9 mouse cellular contexts compared by ENCODE assay signal in genomic region chr19:3684414-3684813, GRCm38 (mm10). TPM values are rescaled to one million over a fixed set of nuclear protein-coding genes. Genes with fewer than 3 reads are reported as not detected.
DNase-seq lines count a peak whose midpoint lies in the region; ATAC-seq and TF ChIP-seq lines count a peak whose summit lies in the region.
"Had no signal": no experiment of that assay in that cellular context is flagged by ENCODE, and none has a peak within 500 bp of the region (broad histone marks: within the 10 kb centered on the region; RNA-seq: fewer than 3 reads in every experiment).

No protein-coding gene starts in this region.

- peak overlapping the region; percentile 88; the same call in 1 of the 2 replicates for H3K9ac ChIP-seq in kidney, postnatal 0 days (ENCODE audit: low read depth, low read length)
- H3K9ac ChIP-seq in embryonic facial prominence, embryonic 15.5 days: peak overlapping the region; percentile 97; the same call in 1 of the 2 replicates
- no peak overlapping the region for H3K9ac ChIP-seq in neural tube, embryonic 12.5 days

- intact Hi-C loops in gastrocnemius, postnatal 36 days (cut with DNase I): no loop called here

- H3K4me2 ChIP-seq in kidney, postnatal 0 days (ENCODE audit: low read length): peak overlapping the region; percentile 90
- H3K4me2 ChIP-seq in embryonic facial prominence, embryonic 15.5 days (replicated peaks): peak overlapping the region; percentile 94
- peak overlapping the region; percentile 94 for H3K4me2 ChIP-seq in neural tube, embryonic 12.5 days (replicated peaks)

- H3K4me3 ChIP-seq in kidney, postnatal 0 days (replicated peaks; ENCODE audit: low read depth, low read length): peak overlapping the region; percentile 94; the same call in 1 of the 2 replicates
- peak overlapping the region; percentile 98 for H3K4me3 ChIP-seq in embryonic facial prominence, embryonic 15.5 days (replicated peaks)
- H3K4me3 ChIP-seq in limb, embryonic 10.5 days: peak overlapping the region; percentile 95
- H3K4me3 ChIP-seq in neural tube, embryonic 12.5 days: no peak overlapping the region

- DNase-seq in kidney, postnatal 0 days (ENCODE audit: low spot score): peak; percentile 29
- no peak for DNase-seq in kidney, adult 18-20 months
- DNase-seq in limb, embryonic 10.5 days (ENCODE audit: low spot score): peak; percentile 55
- no peak for DNase-seq in right cerebral cortex, postnatal 14 days
- no peak for DNase-seq in gastrocnemius, postnatal 36 days
- no peak for DNase-seq in cerebellum, postnatal 10 days

- 0% methylated on average over 1 of the region's 1 CpGs for WGBS in kidney, postnatal 0 days
- WGBS in embryonic facial prominence, embryonic 15.5 days: 23% methylated on average over 1 of the region's 1 CpGs
- WGBS in limb, embryonic 10.5 days: 14% methylated on average over 1 of the region's 1 CpGs
- WGBS in neural tube, embryonic 12.5 days: 12% methylated on average over 1 of the region's 1 CpGs

- no peaks in the 10 kb centered on the region for H3K9me3 ChIP-seq in kidney, postnatal 0 days (replicated peaks; ENCODE audit: low read length)
- no peaks in the 10 kb centered on the region for H3K9me3 ChIP-seq in embryonic facial prominence, embryonic 15.5 days (replicated peaks)
- no peaks in the 10 kb centered on the region for H3K9me3 ChIP-seq in limb, embryonic 10.5 days (replicated peaks)
- H3K9me3 ChIP-seq in neural tube, embryonic 12.5 days: no peaks in the 10 kb centered on the region
- H3K9me3 ChIP-seq: G1E had no signal

- H3K4me1 ChIP-seq in kidney, postnatal 0 days (replicated peaks; ENCODE audit: insufficient read depth, low read length): peaks cover 62% of the 10 kb centered on the region
- H3K4me1 ChIP-seq in embryonic facial prominence, embryonic 15.5 days: peaks cover 78% of the 10 kb centered on the region
- peaks cover 77% of the 10 kb centered on the region for H3K4me1 ChIP-seq in limb, embryonic 10.5 days
- H3K4me1 ChIP-seq in neural tube, embryonic 12.5 days: peaks cover 37% of the 10 kb centered on the region

- ATAC-seq in kidney, postnatal 0 days (replicated peaks; ENCODE audit: low FRiP score, low read depth): no peak
- no peak for ATAC-seq in embryonic facial prominence, embryonic 15.5 days (ENCODE audit: insufficient number of reproducible peaks, low FRiP score, low TSS enrichment, low read depth)
- ATAC-seq in neural tube, embryonic 12.5 days (ENCODE audit: low FRiP score, low read depth): no peak

- no peak for TF ChIP-seq CTCF in kidney, postnatal 0 days (IDR thresholded peaks at IDR 0.05; ENCODE audit: low read depth)

- no peaks in the 10 kb centered on the region for H3K36me3 ChIP-seq in kidney, postnatal 0 days (ENCODE audit: insufficient read depth, low read length)
- H3K36me3 ChIP-seq in embryonic facial prominence, embryonic 15.5 days: no peaks in the 10 kb centered on the region
- H3K36me3 ChIP-seq in limb, embryonic 10.5 days: 0 out of 2 replicates have a peak, but pooled peaks cover 3% of the 10 kb centered on the region
- H3K36me3 ChIP-seq in neural tube, embryonic 12.5 days: no peaks in the 10 kb centered on the region
- H3K36me3 ChIP-seq: G1E had no signal

- no peaks in the 10 kb centered on the region for H3K27me3 ChIP-seq in kidney, postnatal 0 days (ENCODE audit: insufficient read depth, low read length)
- H3K27me3 ChIP-seq in embryonic facial prominence, embryonic 15.5 days: no peaks in the 10 kb centered on the region
- no peaks in the 10 kb centered on the region for H3K27me3 ChIP-seq in limb, embryonic 10.5 days (ENCODE audit: low read depth, poor library complexity, severe bottlenecking)
- peaks cover 19% of the 10 kb centered on the region for H3K27me3 ChIP-seq in neural tube, embryonic 12.5 days (replicated peaks)

- H3K27ac ChIP-seq in kidney, postnatal 0 days: peak overlapping the region; percentile 92
- H3K27ac ChIP-seq in embryonic facial prominence, embryonic 15.5 days (replicated peaks): peak overlapping the region; percentile 91
- H3K27ac ChIP-seq in limb, embryonic 10.5 days: peak overlapping the region; percentile 99
- H3K27ac ChIP-seq in neural tube, embryonic 12.5 days: no peak overlapping the region

RNA-seq across cellular contexts. Expression of gene Lrp5, which starts 1.9 kb away (rescaled TPM):
- polyA plus RNA-seq in kidney, postnatal 0 days (2015; fragmentation: Nextera tagmentation; extraction: Ambion mirVana): 3.3 and 3.5 TPM in 2 replicates
- polyA plus RNA-seq in embryonic facial prominence, embryonic 15.5 days (2015; fragmentation: Nextera tagmentation; extraction: Ambion mirVana): 7.7 and 8.6 TPM in 2 replicates
- 6.6 and 8.2 TPM in 2 replicates for polyA plus RNA-seq in limb, embryonic 10.5 days (2016; fragmentation: Nextera tagmentation; extraction: Ambion mirVana)
- 2.7 and 2.8 TPM in 2 replicates for polyA plus RNA-seq in neural tube, embryonic 12.5 days (2016; fragmentation: Nextera tagmentation; extraction: Ambion mirVana)
- 10 to 100 TPM; 21.9 to 22.9 TPM for total RNA-seq in gastrocnemius, postnatal 36 days (2021)

RNA-seq across cellular contexts. Expression of gene 1810055G02Rik, which starts 23.7 kb away (rescaled TPM):
- 27.3 and 29.1 TPM in 2 replicates for polyA plus RNA-seq in kidney, postnatal 0 days (2015; fragmentation: Nextera tagmentation; extraction: Ambion mirVana)
- polyA plus RNA-seq in embryonic facial prominence, embryonic 15.5 days (2015; fragmentation: Nextera tagmentation; extraction: Ambion mirVana): 54.4 and 55.9 TPM in 2 replicates
- polyA plus RNA-seq in limb, embryonic 10.5 days (2016; fragmentation: Nextera tagmentation; extraction: Ambion mirVana): 43.8 and 47.2 TPM in 2 replicates
- polyA plus RNA-seq in neural tube, embryonic 12.5 days (2016; fragmentation: Nextera tagmentation; extraction: Ambion mirVana): 33.9 and 35.6 TPM in 2 replicates
- 10 to 100 TPM; 10.6 to 11.1 TPM for total RNA-seq in gastrocnemius, postnatal 36 days (2021)

Comparison
In these comparisons a context has a peak if more than half of its experiments do, and no peak if none do; other contexts are left out.
1. DNase-seq: peak in kidney, postnatal 0 days (single experiment) and limb, embryonic 10.5 days (single experiment); none in kidney, adult 18-20 months (single experiment), right cerebral cortex, postnatal 14 days (single experiment), gastrocnemius, postnatal 36 days (0 of 2) and cerebellum, postnatal 10 days (0 of 2).
2. Peak in every context shown above with its lines, with median percentiles within 50 percentile points of each other: H3K4me2 ChIP-seq.